Mouse (Mus musculus): ENCODE results near the gene Mynn. TPM values are rescaled to one million over a fixed set of nuclear protein-coding genes. Genes with fewer than 3 reads are reported as not detected.
A peak's percentile ranks its signal among the peaks of the same experiment; 100 is the strongest.

Gene Mynn
- total RNA-seq, 2 experiments from 2014 or later: 16.4 to 18.1 TPM

DNA sequence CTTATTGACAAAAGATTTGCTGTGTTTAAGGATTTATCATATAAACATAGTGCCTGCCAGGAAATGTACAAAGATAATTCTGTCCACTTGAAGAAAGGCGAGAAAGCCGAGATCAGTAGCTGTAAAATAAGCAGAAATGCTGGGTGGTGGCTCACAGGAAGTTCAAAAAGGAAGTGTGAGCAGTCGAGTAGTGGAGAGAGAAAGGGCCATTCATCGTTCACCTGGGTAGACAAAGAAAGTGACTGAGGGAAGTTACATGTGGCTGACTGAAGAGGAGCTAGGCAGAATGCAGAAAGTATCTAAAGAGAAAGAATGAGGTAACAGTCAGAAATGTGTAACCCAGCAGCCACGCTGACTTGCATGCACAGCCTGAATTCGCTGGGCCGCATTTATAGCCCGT is 18.3 kb downstream of the Mynn start:
- intact Hi-C loops (cut with DNase I): no loop called here
- no peak for DNase-seq (ENCODE audit: low spot score)

DNA sequence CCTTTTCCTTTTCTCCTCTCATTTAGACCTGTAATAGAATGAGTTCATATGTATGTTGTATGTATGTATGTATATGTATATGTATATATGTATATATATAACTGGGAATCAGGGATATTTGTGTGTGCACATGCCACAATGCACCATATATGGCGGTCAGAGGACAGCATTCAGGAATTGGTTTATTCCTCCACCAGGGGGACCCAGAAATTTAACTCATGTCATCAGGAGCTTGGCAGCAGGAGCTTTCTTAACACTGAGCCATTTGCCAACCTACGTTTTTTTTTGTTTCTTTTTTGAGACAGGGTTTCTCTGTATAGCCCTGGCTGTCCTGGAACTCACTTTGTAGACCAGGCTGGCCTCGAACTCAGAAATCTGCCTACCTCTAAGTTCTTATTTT is 31.8 kb downstream of the Mynn start:
- DNase-seq (ENCODE audit: low spot score): no peak
- intact Hi-C loops (cut with DNase I): no loop called here

DNA sequence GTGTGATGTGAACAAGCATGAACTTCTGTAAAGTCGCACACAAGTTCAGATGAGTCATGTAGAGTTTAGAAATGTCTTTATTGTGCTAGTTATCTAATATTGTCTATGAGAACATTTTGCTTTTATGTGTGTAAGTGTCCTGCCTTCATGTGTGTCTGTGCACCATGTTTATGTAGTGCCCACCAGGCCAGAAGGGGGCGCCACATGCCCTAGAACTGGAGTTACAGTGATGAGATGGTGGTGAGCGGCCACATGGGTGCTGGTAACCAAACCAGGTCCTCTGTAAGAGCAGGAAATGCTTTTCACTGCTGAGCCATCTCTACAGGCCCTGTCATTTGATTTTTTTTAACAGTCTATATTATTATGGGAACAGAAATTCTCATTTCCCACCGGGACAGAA is 33.8 kb downstream of the Mynn start:
- intact Hi-C loops (cut with DNase I): no loop called here
- DNase-seq (ENCODE audit: low spot score): no peak

DNA sequence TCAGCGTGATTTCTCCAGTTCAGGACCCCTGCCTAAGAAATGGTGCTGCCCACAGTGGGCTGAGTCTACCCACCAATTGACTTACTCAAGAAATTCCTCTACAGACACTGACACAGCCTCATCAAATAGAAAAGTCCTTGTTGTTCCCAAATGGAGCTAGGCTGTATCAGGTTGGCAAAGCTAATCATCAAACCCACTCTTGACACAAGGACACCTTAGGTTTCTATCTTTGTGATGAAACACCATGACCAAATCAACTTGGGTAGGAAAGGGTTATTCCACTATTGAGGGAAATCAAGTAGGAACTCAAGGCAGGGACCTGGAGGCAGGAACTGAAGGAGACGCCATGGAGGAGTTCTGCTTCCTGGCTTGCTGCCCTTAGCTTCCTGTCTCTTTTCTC is 42.3 kb downstream of the Mynn start, which contains the start of gene Lrriq4:
TSS of gene Lrriq4 (plus strand) at position 301 of the 400 bp plus-strand sequence.
- intact Hi-C loops (cut with DNase I): no loop called here
- no peak for DNase-seq (ENCODE audit: low spot score)

- DNase-seq (ENCODE audit: low spot score): no peak
- intact Hi-C loops (cut with DNase I): no loop called here
These were observed 44.9 kb downstream of the Mynn start for GRCm38 (mm10) chr3:30646761-30647160.

DNA sequence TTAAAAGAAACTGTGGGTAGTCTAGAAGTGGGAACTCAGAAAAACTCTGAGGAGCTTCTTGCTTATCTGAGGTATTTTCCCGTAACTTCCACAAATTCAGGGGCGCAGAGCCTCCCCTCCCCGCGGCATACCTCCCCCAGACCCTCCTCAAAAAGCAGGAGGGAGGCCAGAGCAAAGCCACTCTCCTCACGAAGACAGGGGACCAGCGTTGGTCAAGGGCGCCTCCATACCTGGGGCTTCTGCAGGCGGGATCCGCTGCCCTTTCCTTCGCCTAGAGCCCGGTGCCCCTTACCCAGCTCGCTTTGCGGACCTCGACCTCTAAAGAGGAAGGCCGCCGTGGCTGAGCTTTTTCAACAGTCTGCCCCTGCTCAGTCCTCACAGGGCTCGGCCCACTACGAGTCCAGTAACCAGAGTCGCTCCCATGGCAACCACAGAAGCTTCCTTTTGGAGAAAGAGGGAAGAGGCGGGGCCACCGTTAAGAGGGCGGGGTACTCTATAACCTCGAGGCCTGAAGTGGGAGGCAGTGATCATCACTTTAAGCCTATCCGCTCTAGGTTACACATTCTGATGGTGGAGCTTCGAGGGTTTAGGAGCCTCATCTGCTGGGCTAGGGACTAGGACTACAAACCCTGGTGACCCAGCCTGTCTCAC is 45.7 kb downstream of the Mynn start, which contains the start of gene Lrrc34:
TSS of gene Lrrc34 (minus strand) at position 430 of the 651 bp plus-strand sequence.
- intact Hi-C loops (cut with DNase I): no loop called here
- DNase-seq (ENCODE audit: low spot score): peak; percentile 10

DNA sequence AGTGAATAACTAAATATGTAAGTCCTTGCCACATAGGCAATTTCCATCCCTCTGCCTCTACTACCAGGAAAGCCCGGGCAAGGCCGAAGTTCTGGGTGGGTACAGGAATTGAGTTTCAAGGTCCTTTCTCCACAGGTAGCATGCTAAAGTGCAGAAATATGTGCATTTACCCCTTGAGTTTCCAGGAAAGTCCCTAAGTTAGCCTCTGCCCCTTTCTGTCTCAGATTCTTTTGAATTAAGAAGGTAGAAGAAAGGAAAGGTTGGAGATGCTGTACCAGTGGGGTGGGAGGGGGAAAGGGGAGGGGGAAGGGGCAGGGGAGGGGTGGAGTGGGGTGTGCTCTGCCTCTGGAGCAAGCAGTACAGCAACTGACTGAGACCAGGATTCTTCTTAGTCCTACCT is 46.6 kb downstream of the Mynn start:
- intact Hi-C loops (cut with DNase I): no loop called here
- no peak for DNase-seq (ENCODE audit: low spot score)

- DNase-seq (ENCODE audit: low spot score): no peak
- intact Hi-C loops (cut with DNase I): no loop called here
These were observed 48.4 kb downstream of the Mynn start for GRCm38 (mm10) chr3:30650062-30650841.

GRCm38 (mm10) chr3:30655937-30656336 is 54.1 kb downstream of the Mynn start:
- intact Hi-C loops (cut with DNase I): no loop called here
- no peak for DNase-seq (ENCODE audit: low spot score)

- intact Hi-C loops (cut with DNase I): no loop called here
- no peak for DNase-seq (ENCODE audit: low spot score)
These were observed 56.6 kb downstream of the Mynn start for GRCm38 (mm10) chr3:30658486-30658885.

Other genes with a start within 250 kb of the Mynn start
- gene Mecom, start 54.1 kb upstream of the Mynn start, total RNA-seq (2021): 10 to 100 TPM; 18.6 to 21.2 TPM
- gene Actrt3, start 2.1 kb upstream of the Mynn start, total RNA-seq (2021): not detected
- not detected for gene Lrriq4, start 42.4 kb downstream of the Mynn start, total RNA-seq (2021)
- gene Lrrc34, start 45.8 kb downstream of the Mynn start, total RNA-seq (2021): not detected
- gene Lrrc31, start 97.8 kb downstream of the Mynn start, total RNA-seq (2021): under 1 TPM; 0.17 to 0.39 TPM
- not detected for gene Samd7, start 144.2 kb downstream of the Mynn start, total RNA-seq (2021)
- 10 to 100 TPM; 39.3 to 41.5 TPM for gene Sec62, start 190.8 kb downstream of the Mynn start, total RNA-seq (2021)

Data from heart, postnatal 25 days (tissue).